Mouse (Mus musculus): ENCODE measurements around the gene Acsl1.

GRCm38 (mm10) chr8:46502333-46503071 is 31.7 kb downstream of the Acsl1 start:
- no peak for TF ChIP-seq CTCF (IDR thresholded peaks at IDR 0.05; ENCODE audit: borderline replicate concordance, insufficient read depth, low read length)
- TF ChIP-seq POLR2A (IDR thresholded peaks at IDR 0.05; ENCODE audit: low read depth, low read length): no peak
